8 mouse cellular contexts compared by ENCODE assay signal in the genomic region with DNA sequence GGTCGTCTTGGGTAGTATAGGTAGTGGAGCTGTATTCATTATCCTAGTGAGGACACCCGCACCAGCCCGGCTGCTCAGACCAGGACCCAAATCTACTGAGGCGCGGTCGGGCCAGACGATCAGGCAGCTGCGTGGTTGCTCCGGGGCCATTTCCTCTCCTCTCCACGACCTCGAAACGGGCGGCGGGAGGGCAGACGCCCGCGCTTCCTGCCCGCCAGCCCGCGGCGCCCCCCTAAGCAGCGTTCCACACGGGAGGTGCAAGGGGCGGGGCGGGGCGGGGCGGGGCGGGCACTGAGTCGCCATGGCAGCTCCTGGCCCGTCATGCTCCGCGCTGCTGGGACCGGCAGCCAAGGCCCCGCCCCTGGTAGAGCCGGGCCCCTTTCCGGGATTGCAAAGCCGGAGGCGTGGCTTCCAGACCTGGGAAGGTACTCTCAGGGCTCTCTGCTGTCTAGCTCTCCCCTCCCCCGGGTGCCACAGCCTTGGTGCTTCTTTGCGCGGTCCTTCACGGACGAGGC. TPM values are rescaled to one million over a fixed set of nuclear protein-coding genes. Genes with fewer than 3 reads are reported as not detected.
A peak's percentile ranks its signal among the peaks of the same experiment; 100 is the strongest.
DNase-seq lines count a peak whose midpoint lies in the region; ATAC-seq and TF ChIP-seq lines count a peak whose summit lies in the region.

No protein-coding gene starts in this region.

- POLR2A ChIA-PET in Patski (lab: Charles Lee) = interaction anchor here (0.6 to 3.0 kb wide), 5 partner anchors 10 to 67 kb away, joined by 4 to 15 read pairs (median 4); a partner anchor contains a TSS

- in situ Hi-C loops in Patski (cut with MboI; ENCODE audit: low pct_unique_long_range_greater_than_20kb) = no loop called here

- H3K4me3 ChIP-seq in hindbrain, embryonic 11.5 days (ENCODE audit: low read depth, low read length) = peak overlapping the region; percentile 45

- CTCF ChIA-PET in Patski (lab: Charles Lee) = interaction anchor here (1.2 to 1.6 kb wide), 2 partner anchors 46 to 80 kb away, joined by 3 to 4 read pairs; no protein-coding TSS in a partner anchor

- WGBS in hindbrain, embryonic 11.5 days = 0% methylated on average over 27 of the region's 43 CpGs

- DNase-seq in Patski (ENCODE audit: low read depth, low spot score) = no peak
- DNase-seq in cerebellum, postnatal 10 days = peak; percentile 89 to 93
- peak; percentile 82 to 88 for DNase-seq in frontal cortex, adult 2 months (ENCODE audit: extremely low spot score in 1 of 2, low spot score in 1 of 2)
- DNase-seq in hindbrain, embryonic 11.5 days (ENCODE audit: low spot score) = peak; percentile 90
- DNase-seq in layer of hippocampus, postnatal 36 days = peak; percentile 86 to 89
- peak; percentile 97 for DNase-seq in lung, postnatal 25 days (ENCODE audit: low spot score)
- peak; percentile 79 for DNase-seq in retina, adult 2 months (ENCODE audit: low read depth, low spot score)
- peak; percentile 94 to 99 for DNase-seq in thymus, postnatal 36 days

- H3K4me1 ChIP-seq in hindbrain, embryonic 11.5 days (replicated peaks; ENCODE audit: control insufficient read depth, insufficient read depth, low read length) = peaks cover 19% of the 10 kb centered on the region

- peak; percentile 88 for ATAC-seq in Patski
- peak; percentile 91 for ATAC-seq in hindbrain, embryonic 11.5 days (ENCODE audit: low FRiP score)

- H3K9ac ChIP-seq in hindbrain, embryonic 11.5 days (ENCODE audit: low read depth, low read length) = peak overlapping the region; percentile 69

- no peak for TF ChIP-seq CTCF in Patski (IDR thresholded peaks at IDR 0.05)

- H3K4me2 ChIP-seq in hindbrain, embryonic 11.5 days (replicated peaks; ENCODE audit: low read depth, low read length) = peak overlapping the region; percentile 85

- H3K27me3 ChIP-seq in Patski = no peaks in the 10 kb centered on the region
- no peaks in the 10 kb centered on the region for H3K27me3 ChIP-seq in hindbrain, embryonic 11.5 days (ENCODE audit: control insufficient read depth, insufficient read depth, low read length)

- H3K36me3 ChIP-seq in hindbrain, embryonic 11.5 days (ENCODE audit: control insufficient read depth, insufficient read depth, low read length) = no peaks in the 10 kb centered on the region

- peak overlapping the region; percentile 91 for H3K27ac ChIP-seq in hindbrain, embryonic 11.5 days (ENCODE audit: low read depth, low read length)

- no peaks in the 10 kb centered on the region for H3K9me3 ChIP-seq in hindbrain, embryonic 11.5 days (ENCODE audit: control insufficient read depth, low read length)

RNA-seq across cellular contexts. Expression of a gene that starts 10.3 kb away (rescaled TPM):
- polyA plus RNA-seq in Patski (2021) = 40.3 TPM
- 47.8 and 53.3 TPM in 2 replicates for polyA plus RNA-seq in frontal cortex, adult 2 months (2012; rRNA removed)
- polyA plus RNA-seq in hindbrain, embryonic 11.5 days (2014; fragmentation: Nextera tagmentation; extraction: Ambion mirVana) = 22.6 and 28.1 TPM in 2 replicates
- total RNA-seq in layer of hippocampus, postnatal 36 days (2021) = 10 to 100 TPM; 67.9 to 76.3 TPM
